Mouse (Mus musculus) adrenal gland, postnatal 25 days (tissue): Measurements from ENCODE around the gene Tiprl. TPM values are rescaled to one million over a fixed set of nuclear protein-coding genes. Genes with fewer than 3 reads are reported as not detected.

Experiments
- DNase-seq: peaks from one replicate; pipeline ENCODE4 v3.0.0; 2021; ENCODE audit warnings: mixed read lengths
- total RNA-seq: library from RNA; stranded (reverse); gene quantifications from 2 replicates; pipeline ENCODE4 v1.2.3, GENCODE M21; 2021

Tiprl gene
- total RNA-seq, 1 experiment from 2014 or later: 54.2 TPM

DNA sequence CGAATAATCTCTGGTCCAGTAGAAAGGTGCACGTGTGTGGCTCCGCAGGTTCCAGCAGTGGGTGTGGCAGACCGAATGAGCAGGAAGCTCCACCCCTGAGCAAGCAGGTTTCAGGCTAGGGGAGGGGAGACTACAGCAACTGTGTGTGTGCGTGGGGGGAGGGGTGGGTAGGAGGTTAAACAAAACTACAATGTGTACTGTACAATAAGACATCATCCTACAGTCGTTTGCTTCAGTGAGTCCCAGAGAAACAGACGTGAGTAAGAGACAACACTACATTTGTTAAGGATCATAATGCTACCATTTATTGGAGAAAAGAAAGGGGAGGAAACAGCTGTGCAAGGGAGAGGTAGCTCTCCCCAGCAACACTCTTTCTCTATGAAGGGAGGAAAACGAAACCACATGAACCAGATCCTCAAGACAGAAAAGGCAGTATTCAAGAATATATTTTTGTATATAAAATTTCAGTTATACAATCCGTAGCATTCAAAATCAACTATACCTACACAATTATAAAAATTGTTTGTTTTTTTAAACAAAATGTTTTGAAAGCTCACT is 62.7 kb downstream of the Tiprl start:
- DNase-seq: no peak

DNA sequence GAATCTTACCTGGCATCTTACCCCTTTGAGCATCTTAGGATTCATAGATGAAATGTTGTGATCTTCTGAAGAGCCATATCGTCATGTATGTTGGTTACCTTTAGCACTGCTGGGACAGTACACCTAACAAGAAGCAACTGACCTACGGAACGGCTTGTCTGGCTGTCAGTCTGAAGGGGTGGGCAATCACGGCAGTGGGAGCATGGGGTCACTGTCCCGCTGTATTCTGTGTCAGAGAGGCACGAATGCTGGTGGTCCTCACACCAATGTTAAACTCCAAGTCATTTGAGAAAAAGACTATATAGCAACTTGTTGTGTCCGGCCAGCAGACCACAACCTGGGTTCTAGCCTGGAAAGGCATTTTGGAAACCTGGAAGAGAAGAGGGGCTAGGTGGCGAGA is 65.5 kb downstream of the Tiprl start:
- DNase-seq: no peak

DNA sequence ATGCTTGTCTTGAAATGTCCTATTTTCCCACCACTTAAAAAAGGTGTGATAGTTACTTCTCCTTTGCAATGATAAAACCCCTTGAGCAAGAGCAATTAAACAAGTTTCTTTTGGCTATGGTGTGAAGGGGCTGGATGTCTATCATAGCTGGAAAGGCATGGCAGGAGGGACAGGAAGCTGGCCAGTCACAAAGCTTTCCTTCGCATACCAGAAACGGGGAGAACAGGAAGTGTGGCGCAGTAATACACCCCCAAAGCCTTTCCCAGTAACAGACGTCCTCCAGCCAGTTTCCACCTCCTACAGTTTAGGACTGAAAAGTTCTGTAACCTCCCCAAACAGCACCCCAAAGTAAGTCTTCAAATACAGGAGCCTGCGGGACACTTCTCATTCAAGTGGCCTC is 66.6 kb downstream of the Tiprl start:
- DNase-seq: no peak

- no peak for DNase-seq
Observed at GRCm38 (mm10) chr1:165169462-165169861, 67.3 kb downstream of the Tiprl start.

DNA sequence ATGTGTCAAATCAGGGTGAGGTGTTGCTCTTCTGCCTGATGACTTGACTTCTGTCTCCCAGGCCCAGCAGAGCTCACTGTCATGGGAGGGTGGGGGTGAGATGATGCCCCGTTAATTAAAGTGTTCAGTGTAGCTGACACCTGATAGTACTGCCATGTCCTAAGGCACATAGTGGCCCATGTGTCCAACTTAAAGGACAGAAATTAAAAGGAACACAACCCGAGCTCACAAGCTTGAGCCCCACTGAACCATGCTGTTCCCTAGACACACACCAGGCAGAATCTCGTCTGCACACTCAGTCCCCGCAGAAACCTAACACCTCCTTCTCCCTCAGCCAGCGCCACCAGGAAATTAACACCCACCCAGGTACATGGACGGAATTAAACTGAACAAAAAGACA is 71.9 kb downstream of the Tiprl start:
- no peak for DNase-seq

Other genes with a start within 250 kb of the Tiprl start
- 0.12 TPM in 1 of 2 replicates, not detected in the other for gene Tbx19, start 76.2 kb downstream of the Tiprl start, total RNA-seq
- gene Sft2d2, start 42.6 kb downstream of the Tiprl start, total RNA-seq: 27.5 and 35.9 TPM in 2 replicates
- 1.00 and 1.3 TPM in 2 replicates for gene Gpr161, start 58.8 kb upstream of the Tiprl start, total RNA-seq
- 33.2 and 35.2 TPM in 2 replicates for gene Dcaf6, start 223.5 kb upstream of the Tiprl start, total RNA-seq
- 194 and 205 TPM in 2 replicates for gene Mpc2, start 223.6 kb upstream of the Tiprl start, total RNA-seq
- gene Adcy10, start 248.2 kb upstream of the Tiprl start, total RNA-seq: 0.62 and 0.70 TPM in 2 replicates